27 mouse cellular contexts compared by ENCODE assay signal in the genomic region with DNA sequence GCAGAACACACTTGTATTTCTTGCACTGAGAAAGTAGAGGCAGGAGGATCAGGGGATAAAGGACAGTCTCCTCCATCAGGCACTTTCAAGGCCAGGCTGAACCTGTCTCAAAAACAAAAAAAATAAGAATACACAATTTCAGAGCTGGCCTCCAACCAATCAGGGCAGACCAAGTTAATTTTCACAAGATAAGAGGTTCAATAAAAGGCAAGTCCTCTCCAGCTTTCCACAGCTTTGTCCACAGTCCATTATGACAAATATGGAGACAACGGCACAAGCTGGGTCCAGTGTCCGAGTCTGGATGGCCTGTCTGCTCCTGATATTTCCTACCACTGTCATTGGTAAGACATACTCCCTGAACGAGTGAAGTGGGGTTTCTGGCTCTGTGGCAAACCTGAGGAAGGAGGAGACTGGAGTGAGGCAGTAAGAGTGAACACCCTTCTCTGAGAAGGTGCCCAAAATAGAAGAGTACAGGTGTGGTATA. TPM values are rescaled to one million over a fixed set of nuclear protein-coding genes. Genes with fewer than 3 reads are reported as not detected.
A peak's percentile ranks its signal among the peaks of the same experiment; 100 is the strongest.
DNase-seq lines count a peak whose midpoint lies in the region; ATAC-seq and TF ChIP-seq lines count a peak whose summit lies in the region.
"Had no signal": no experiment of that assay in that cellular context is flagged by ENCODE, and none has a peak within 500 bp of the region (broad histone marks: within the 10 kb centered on the region; RNA-seq: fewer than 3 reads in every experiment).

Ces3a (plus strand) TSS at position 231 of the 484 bp plus-strand sequence.

- intact Hi-C loops in heart, postnatal 14 days (cut with DNase I): no loop called here

- DNase-seq in adrenal gland, postnatal 10 days: no peak
- DNase-seq in adrenal gland, adult 18-20 months (ENCODE audit: low spot score in 2 of 2): no peak
- peak; percentile 67 for DNase-seq in heart, adult 11 months
- no peak for DNase-seq in heart, postnatal 14 days
- DNase-seq in liver, postnatal 0 days: no peak
- DNase-seq in liver: no peak
- DNase-seq: adrenal gland, adult 2 months; adrenal gland, postnatal 25 days; B cell, adult 2 months; cerebellum, adult 11-12 months; cerebellum, adult 2 months; cerebellum, adult 9-10 months; cerebellum, postnatal 10 days; cerebellum, postnatal 25 days; forebrain, postnatal 0 days had no signal

- no peak for TF ChIP-seq CTCF in liver, postnatal 0 days (IDR thresholded peaks at IDR 0.05; ENCODE audit: low read depth)

- no peak within 1 kb of the TSS for H3K27ac ChIP-seq in liver, postnatal 0 days (ENCODE audit: low read depth)
- H3K27ac ChIP-seq: embryonic facial prominence, embryonic 10.5 days; embryonic facial prominence, embryonic 12.5 days; forebrain, embryonic 13.5 days; forebrain, embryonic 15.5 days had no signal

- ATAC-seq in liver, postnatal 0 days: no peak
- ATAC-seq: activated CD4-positive, CD25-positive, alpha-beta regulatory T cell, adult 4 months; CD4-positive, CD25-positive, alpha-beta regulatory T cell, adult 4 months; forebrain, embryonic 13.5 days; forebrain, embryonic 15.5 days; forebrain, postnatal 0 days; Patski had no signal

- 0 out of 2 replicates have a peak, but pooled peaks cover 2% of the 10 kb centered on the region for H3K4me1 ChIP-seq in liver, postnatal 0 days (ENCODE audit: insufficient read depth)
- H3K4me1 ChIP-seq: embryonic facial prominence, embryonic 10.5 days; embryonic facial prominence, embryonic 12.5 days; forebrain, embryonic 13.5 days; forebrain, embryonic 15.5 days had no signal

- H3K27me3 ChIP-seq in liver, postnatal 0 days (ENCODE audit: insufficient read depth, low read length): no peaks in the 10 kb centered on the region
- H3K27me3 ChIP-seq: embryonic facial prominence, embryonic 12.5 days; forebrain, embryonic 13.5 days; forebrain, embryonic 15.5 days had no signal

- no peaks in the 10 kb centered on the region for H3K36me3 ChIP-seq in liver, postnatal 0 days (replicated peaks; ENCODE audit: insufficient read depth, low read length)
- H3K36me3 ChIP-seq: embryonic facial prominence, embryonic 10.5 days; embryonic facial prominence, embryonic 12.5 days; forebrain, embryonic 15.5 days; G1E had no signal

- H3K4me2 ChIP-seq in liver, postnatal 0 days (ENCODE audit: low read depth, low read length): no peak within 1 kb of the TSS
- H3K4me2 ChIP-seq: embryonic facial prominence, embryonic 12.5 days; forebrain, embryonic 13.5 days; forebrain, embryonic 15.5 days had no signal

- no peak within 1 kb of the TSS for H3K9ac ChIP-seq in liver, postnatal 0 days (replicated peaks)
- H3K9ac ChIP-seq: embryonic facial prominence, embryonic 12.5 days; forebrain, embryonic 13.5 days; forebrain, embryonic 15.5 days; forebrain, postnatal 0 days had no signal

- H3K4me3 ChIP-seq in liver, postnatal 0 days (ENCODE audit: low read depth, low read length): no peak within 1 kb of the TSS
- H3K4me3 ChIP-seq: embryonic facial prominence, embryonic 10.5 days; embryonic facial prominence, embryonic 12.5 days; forebrain, embryonic 13.5 days; forebrain, embryonic 15.5 days had no signal

- H3K9me3 ChIP-seq in liver, postnatal 0 days (ENCODE audit: low read length): no peaks in the 10 kb centered on the region
- H3K9me3 ChIP-seq: embryonic facial prominence, embryonic 10.5 days; embryonic facial prominence, embryonic 12.5 days; forebrain, embryonic 13.5 days; forebrain, embryonic 15.5 days; G1E had no signal

- 64% methylated on average over 3 of the region's 3 CpGs for WGBS in liver, postnatal 0 days (ENCODE audit: insufficient replicate concordance)

- no peak for TF ChIP-seq EP300 in liver, postnatal 0 days (IDR thresholded peaks at IDR 0.05; ENCODE audit: low read depth)

RNA-seq across cellular contexts. Expression of gene Ces3a, which starts in this region (rescaled TPM):
- 10 to 100 TPM; 40.6 to 68.1 TPM for total RNA-seq in adrenal gland, postnatal 10 days (2021)
- total RNA-seq in adrenal gland, adult 18-20 months (2021): under 1 TPM in 1 of 2 experiments, not detected in 1; 0.27 TPM
- not detected for total RNA-seq in heart, postnatal 14 days (2021)
- 97.8 and 102 TPM in 2 replicates for polyA plus RNA-seq in liver, postnatal 0 days (2015; fragmentation: Nextera tagmentation; extraction: Ambion mirVana)
- total RNA-seq: adrenal gland, postnatal 25 days; CH12.LX; forebrain, postnatal 0 days; G1E had no signal
- polyA plus RNA-seq: activated CD4-positive, CD25-positive, alpha-beta regulatory T cell, adult 4 months; CD4-positive, CD25-positive, alpha-beta regulatory T cell, adult 4 months; cerebellum, adult 2 months; cortical plate, adult 2 months; embryonic facial prominence, embryonic 10.5 days; embryonic facial prominence, embryonic 12.5 days; embryonic facial prominence, embryonic 14.5 days; forebrain, embryonic 11.5 days; forebrain, embryonic 13.5 days; forebrain, embryonic 15.5 days; forebrain, postnatal 0 days; G1E; Patski had no signal

Comparison
In these comparisons a context has a peak if more than half of its experiments do, and no peak if none do; other contexts are left out.
1. RNA of gene Ces3a (total RNA-seq): 40.6 to 68.1 TPM in adrenal gland, postnatal 10 days; 0.27 TPM in adrenal gland, adult 18-20 months and not detected in heart, postnatal 14 days; every median in the first group is over 10 times any median in the second.